Mouse (Mus musculus) layer of hippocampus, postnatal 14 days (tissue): ENCODE measurements around the gene Pik3c2g. TPM values are rescaled to one million over a fixed set of nuclear protein-coding genes. Genes with fewer than 3 reads are reported as not detected.
"Not testable (repeated sequence)": the region's sequence is repeated elsewhere in the genome, so short reads cannot be mapped to it uniquely, and the experiment has no call there.

ENCODE experiments used
- DNase-seq, 2 experiments: peaks; one replicate each; pipeline ENCODE4 v3.0.0; 2021 to 2022; ENCODE audit warnings: low spot score in 2 of 2, mixed read lengths in 1 of 2
- total RNA-seq, 2 experiments: library from RNA; stranded (reverse); gene quantifications; 2 replicates each; pipeline ENCODE4 v1.2.3; 2021

Gene Pik3c2g
- total RNA-seq, 2 experiments from 2014 or later, result 0.21 TPM; not detected in 1

DNA sequence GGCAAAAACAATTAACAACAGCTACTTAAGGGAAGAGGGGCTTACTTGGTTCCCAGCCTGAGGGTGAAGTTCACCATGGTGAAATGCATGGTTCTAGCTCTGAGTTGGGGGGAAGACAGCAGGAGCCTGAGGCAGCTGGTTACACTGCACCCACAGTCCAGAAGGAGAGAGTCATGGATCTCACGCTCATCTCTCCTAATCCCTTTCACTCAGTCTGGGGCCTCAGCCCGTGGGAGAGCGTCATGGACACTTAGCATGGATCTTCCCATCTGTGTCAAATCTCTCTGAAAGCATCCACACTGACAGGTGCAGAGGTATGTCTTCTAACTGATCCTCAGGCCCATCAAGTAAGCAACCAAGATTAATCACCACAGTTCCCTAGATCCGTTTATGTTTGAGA lies 320.1 kb downstream of the Pik3c2g start:
- DNase-seq, result no peak

DNA sequence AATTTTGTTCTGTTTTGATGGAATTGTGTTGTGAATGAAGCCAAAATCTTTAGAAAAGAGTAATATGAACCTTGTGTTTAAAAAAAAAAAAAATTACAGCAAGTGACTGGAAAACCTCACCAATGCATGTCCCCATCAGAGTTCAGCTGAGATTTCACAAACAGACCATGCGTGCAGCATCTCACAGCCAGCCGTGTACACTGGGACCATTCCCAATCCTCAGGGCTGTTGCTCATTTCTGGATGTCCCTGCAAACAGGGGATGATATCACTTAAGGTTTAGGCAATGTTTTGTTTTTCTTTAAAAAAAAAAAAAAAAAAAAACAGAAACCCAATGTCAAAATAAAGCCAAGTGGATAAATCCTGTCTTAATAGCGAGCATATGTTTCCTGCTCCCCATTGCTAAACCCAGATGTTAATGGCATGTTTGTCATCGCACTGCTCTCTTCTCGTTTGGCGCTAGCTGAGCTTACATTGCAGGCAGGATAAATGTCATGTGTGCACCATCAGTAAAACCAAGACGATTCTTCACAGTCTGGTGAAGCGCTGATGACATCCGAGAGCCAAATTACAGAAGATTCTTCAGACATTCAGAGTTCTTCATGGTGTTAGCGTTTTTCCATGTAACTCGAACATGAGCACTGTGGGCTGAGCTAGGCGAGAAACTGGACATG lies 322.1 kb downstream of the Pik3c2g start:
- DNase-seq, result peak; percentile 3 to 7

DNA sequence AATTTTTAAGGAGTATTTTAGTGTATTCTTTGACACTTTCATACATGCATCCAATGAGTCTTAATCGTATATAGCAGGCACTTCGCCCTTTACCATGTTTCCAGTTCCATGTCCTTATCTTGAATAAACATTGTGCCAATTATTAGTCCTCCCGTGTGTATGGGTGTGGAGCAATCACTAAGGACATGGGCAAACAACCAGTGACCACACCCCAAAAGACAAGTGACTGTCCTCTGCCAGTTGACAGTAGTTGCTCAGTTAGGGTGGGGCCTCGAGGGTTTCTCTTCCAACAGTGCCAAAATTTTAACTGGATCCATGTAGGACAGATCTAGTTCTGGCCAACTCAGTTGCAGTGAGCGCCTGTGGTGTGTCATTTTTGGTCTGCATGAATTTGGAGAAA lies 341.7 kb downstream of the Pik3c2g start:
- DNase-seq, result no peak

DNA sequence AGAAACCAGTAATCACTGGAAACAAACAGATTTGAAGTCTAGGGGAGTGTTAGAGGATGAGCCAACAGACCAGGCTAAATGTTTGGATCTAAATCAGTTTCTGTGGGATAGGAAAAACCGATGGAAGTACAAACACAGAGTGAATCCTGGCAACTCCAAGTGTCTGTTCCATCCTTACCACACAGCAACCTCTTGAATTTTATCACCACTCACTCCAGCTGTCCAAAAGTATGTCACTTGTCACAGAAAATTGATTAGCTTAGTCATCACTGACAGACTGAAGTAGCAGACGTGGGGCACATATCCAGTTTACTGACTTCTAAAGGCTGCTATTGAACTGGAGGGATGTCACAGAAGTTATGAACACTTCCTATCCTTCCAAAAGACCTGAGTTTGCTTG lies 347.8 kb downstream of the Pik3c2g start:
- peak in 1 of 2 experiments; percentile 72 for DNase-seq

GRCm38 (mm10) chr6:139937581-139937980 lies 350.6 kb downstream of the Pik3c2g start:
- not testable (repeated sequence) for DNase-seq

DNA sequence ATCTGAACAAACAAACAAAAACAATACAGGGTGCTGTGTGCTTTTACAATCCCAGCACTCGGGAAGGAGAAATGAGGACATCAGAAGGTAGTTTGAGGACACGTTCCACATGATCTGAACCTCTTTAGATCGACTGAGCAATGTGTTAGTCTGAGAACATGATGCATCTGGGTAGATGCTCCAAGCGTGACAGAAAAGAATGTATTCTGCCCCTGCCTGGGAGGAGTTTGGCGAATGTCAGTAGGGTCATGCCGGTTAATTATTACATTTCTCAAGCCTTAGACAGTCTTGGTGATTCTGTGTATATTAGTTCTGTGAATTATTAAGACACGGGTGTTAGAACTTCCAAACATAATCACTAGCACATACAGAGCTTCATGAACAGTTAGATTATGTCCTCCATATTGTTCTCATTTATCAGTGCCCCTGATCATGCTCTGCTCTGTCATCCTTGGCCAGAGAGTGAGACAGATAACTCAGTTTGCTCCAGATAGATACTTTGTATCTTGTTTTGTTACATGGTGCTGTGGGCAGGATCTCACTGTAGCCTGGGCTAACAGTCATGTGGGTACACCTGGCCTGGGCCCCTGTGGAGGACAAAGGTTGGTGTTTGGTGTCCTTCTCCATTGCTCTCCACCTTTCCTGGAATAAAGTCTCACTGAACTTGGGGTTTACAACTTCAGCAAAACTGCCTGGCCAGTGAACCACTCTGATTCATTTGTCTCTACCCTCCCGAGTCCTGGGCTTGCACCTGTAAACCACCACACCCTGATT lies 360.3 kb downstream of the Pik3c2g start:
- DNase-seq, result no peak

DNA sequence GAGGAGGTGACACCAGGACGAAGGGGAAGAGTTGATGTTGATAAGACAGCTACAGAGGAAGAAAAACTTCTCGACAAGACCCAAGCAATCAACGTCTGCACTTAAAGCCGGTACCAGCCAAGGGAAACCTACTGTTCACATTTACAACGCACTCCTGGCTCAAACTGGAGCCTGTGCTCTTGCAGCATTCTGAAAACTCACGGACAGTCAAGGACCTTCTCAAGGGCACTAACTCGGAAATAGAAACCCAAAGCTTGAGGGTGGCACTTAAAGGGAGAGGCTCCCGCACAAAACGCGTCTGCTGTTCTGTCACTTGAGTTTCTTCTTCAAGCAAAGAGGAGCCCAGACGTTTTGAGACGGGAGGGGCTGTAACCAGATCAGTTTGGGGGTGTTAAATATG lies 366.6 kb downstream of the Pik3c2g start:
- DNase-seq, result no peak

DNA sequence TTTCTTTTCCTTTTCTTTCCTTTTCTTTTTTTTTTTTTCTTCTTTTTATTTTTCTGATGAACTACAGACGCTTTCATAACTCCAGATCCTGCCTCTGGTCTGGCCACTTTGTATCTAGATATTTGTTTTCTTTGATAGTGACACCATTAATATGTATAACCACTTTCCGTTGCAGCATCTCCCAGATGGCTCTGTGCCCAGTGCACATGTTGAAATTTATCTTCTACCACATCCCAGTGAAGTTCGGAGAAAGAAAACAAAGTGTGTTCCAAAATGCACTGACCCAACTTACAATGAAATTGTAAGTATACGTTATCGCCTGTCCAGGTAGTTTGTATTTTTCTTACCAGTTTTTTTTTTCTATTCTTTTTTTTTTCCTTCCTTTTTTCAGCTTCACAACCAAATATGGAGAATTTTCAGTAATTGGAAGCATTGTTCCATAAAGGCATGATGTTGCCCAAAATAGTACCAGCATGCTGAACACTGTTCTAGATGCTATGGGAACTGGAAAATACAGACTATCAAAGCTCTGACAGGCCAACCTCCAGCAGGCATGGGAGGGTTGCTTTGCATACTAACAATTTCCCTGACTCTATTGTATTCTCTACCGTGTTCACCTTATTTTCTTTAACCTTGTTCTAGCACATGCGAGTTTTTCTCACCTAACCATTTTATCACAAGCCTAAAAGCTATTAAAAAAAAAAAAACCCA lies 370.7 kb downstream of the Pik3c2g start:
- DNase-seq, result peak in 1 of 2 experiments; percentile 53

DNA sequence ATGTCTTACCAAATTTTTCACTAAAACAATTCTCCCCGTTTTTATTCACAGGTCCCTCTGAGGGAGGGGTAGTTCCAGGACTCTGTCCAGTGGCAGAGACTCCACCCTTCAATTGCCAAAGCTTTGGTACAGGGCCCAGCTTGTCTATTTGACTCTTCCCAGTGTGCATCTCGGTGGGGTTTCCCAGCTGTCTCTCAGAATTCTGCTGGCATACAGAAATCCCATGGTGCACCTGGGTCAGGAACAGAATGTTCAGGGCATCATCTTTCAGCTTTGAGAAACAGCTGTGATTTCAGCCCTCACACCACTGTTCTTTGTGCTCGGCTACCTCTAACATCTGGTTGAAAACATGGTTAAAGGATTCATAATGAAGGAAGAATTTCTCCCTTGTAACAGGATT lies 376.8 kb downstream of the Pik3c2g start:
- DNase-seq, result no peak

- DNase-seq, result no peak
These were observed 377.9 kb downstream of the Pik3c2g start for GRCm38 (mm10) chr6:139964895-139965294.

- DNase-seq, result no peak
These were observed 379.7 kb downstream of the Pik3c2g start for GRCm38 (mm10) chr6:139966684-139967083.

- no peak for DNase-seq
These were observed 384.7 kb downstream of the Pik3c2g start for GRCm38 (mm10) chr6:139971608-139972298.

DNA sequence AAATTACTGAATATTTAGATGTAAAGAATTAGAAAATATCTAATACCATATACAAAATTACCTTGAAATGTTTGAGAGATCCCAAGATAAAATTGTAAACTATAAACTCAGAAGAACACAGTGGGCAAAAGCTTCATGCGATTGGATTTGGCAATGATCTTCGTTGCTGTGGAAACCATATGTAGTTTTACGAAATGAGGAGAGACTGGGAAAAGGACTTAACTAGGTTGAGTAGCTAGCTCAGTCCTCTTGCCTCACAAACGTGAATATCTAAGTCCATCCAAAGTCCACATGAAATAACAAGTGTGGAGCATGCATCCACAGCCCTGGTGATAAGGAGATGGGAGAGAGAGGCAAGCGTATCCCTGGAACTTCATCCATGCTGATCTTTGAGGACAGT lies 387.6 kb downstream of the Pik3c2g start:
- no peak for DNase-seq

DNA sequence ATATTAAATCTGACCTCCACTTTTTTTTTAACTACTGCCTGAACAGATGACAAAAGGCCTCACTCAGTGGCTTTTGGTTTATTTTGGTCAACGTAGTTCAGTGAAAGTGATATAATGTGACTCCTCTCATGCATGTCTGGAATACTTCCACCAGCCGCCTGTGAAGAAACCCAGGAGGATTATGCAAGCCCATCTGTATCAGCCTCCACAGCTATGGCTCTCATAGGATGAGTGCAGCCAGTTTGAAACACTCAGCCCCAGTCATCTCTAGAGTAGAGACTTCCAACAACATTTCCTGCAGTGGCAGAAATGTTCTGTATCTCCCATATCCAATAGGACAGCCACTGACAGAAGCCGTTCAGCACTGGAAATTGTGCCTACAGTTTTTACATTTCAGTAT lies 391.1 kb downstream of the Pik3c2g start:
- DNase-seq, result no peak

GRCm38 (mm10) chr6:139981061-139981460 lies 394.0 kb downstream of the Pik3c2g start:
- DNase-seq, result no peak

DNA sequence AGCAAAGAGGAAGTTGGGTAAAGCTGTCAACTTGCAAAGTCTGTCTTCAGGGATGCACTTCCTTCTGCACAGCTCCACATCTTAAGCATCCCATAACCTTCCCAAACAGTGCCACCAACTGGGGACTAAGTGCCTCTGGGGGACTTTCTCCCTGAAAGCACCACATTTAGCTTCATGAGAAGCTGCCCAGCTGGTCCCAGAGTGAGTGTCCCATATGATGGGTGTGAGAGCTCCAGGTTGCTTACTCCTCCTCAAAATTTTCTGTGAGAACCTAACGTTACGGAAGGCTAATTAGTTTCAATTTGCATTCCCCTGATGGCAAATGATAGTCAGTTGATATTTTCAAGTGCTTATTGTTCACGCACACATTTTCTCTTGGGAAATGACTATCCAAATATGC lies 397.0 kb downstream of the Pik3c2g start:
- peak in 1 of 2 experiments; percentile 57 for DNase-seq

DNA sequence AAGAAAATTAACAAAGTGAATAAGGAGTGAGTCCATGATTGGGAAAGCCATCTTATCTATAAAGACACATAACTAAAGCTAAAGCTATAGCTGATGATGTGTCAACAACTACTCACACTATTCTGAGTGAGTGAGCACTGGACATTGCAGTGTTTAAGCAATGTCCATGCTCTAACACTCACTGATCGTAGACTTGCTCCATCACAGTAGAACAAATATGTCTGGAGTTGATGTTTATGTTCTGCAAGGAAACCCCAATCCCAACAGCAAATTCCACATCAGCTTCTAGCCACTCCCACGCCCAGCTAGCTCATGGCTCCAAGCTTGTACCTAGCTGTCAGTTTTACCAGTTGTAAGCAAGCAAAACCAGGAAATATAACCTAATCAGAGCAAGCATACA lies 399.5 kb downstream of the Pik3c2g start:
- no peak for DNase-seq

DNA sequence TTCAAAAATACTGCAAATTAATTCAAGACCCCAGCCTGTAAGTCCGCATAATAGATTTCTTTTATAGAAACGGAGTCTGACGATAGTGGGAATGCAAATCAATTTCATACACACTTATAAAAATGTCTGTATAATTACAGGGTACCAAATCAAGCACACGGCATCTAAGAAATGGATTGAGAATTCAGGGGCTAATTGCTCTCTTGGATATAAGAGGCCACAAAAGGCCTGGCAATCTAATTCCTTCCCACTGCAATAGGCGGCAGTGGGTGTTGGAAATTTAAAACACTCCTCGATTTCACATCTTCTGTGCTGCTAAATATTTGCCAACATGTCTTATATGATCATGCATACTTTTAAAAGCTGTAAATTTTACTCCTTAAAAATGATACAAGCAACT lies 402.1 kb downstream of the Pik3c2g start:
- no peak for DNase-seq

DNA sequence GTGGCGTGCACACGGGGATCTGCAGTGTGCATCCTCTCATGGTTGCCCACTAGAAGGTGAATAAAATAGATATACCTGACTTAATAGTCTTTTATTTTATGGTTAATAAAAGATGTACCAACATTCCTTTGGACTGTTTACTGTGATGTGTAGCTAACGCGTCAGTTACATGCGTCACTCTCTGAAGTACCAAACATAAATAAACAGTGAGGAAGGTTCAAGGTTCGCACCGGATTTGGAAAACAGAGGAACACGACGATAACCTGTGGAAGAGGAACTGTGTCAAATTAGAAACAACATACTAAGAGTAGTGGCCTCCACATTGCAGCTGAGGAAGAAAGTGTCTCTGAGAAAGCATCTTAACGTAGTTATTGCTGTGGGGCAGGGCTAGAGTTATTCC lies 402.6 kb downstream of the Pik3c2g start:
- DNase-seq, result no peak

DNA sequence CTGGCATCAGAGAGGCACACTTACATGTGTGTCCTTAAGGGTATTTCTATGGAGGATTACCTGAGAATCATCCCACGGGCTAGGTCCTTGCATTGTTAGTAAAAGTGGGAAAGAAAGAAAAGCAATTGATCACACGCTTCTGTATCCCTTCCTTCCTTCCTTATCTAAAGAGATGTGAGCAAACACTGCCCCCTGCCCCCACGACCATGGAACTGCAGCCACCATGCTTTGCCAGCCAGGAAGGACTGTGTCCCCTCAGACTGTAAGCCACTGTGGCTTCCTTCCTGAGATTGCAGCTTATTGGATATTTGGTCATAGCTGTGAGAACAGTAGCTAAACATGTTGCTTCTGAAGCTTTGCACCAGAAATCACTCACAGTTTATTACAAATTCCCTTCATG lies 418.2 kb downstream of the Pik3c2g start:
- no peak for DNase-seq
